Mouse (Mus musculus): ENCODE results near the gene Asphd2. TPM values are rescaled to one million over a fixed set of nuclear protein-coding genes. Genes with fewer than 3 reads are reported as not detected.
A peak's percentile ranks its signal among the peaks of the same experiment; 100 is the strongest.

Asphd2 gene
- polyA plus RNA-seq, 1 experiment = 0.67 TPM

DNA sequence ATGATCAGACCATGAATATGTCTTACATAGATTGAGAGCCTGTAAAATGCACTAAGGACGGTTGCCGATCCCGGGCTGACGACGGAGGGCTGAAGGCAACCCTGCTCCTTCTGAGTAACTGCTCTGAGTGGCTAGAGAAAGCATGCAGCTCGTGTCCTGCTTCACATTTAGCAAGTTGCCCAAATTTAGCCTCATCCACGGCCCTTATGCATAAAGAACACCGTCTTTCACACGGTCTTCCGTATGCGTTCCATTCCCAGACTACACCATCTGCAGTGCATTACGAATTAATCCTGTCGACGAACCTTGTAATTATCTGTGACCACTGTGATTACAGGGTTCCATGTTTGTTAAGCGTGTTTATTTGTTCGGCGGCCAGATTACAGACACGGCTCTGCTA is 1.4 kb upstream of the Asphd2 start:
- Histone ChIP-seq H3K79me2 (ENCODE audit: control insufficient read depth, insufficient read depth) (no peaks in the 10 kb centered on the region), H3K4me2 (ENCODE audit: low read depth) (no peak overlapping the region), H3K4me3 (no peak overlapping the region), H3K27me3 (ENCODE audit: control insufficient read depth, insufficient read depth, insufficient read length) (peaks cover 16% of the 10 kb centered on the region), H3K36me3 (ENCODE audit: control insufficient read depth, insufficient read depth) (no peaks in the 10 kb centered on the region), H3ac (ENCODE audit: control insufficient read depth, insufficient read length) (no peak overlapping the region)
- TF ChIP-seq TCF3 (IDR thresholded peaks at IDR 0.05; ENCODE audit: insufficient read length, low read depth) = no peak
- no peak for TF ChIP-seq E2F4 (IDR thresholded peaks at IDR 0.05; ENCODE audit: insufficient read depth)
- no peak for TF ChIP-seq POLR2A (IDR thresholded peaks at IDR 0.05; ENCODE audit: insufficient read length, low read depth)
- no peak for TF ChIP-seq MAX (IDR thresholded peaks at IDR 0.05; ENCODE audit: low read depth)
- TF ChIP-seq REST (IDR thresholded peaks at IDR 0.05; ENCODE audit: insufficient read depth, insufficient read length) = no peak
- no peak for TF ChIP-seq SRF (IDR thresholded peaks at IDR 0.05; ENCODE audit: control insufficient read depth, insufficient read length, low read depth)
- TF ChIP-seq MYOD1 (IDR thresholded peaks at IDR 0.05; ENCODE audit: control insufficient read depth in 1 of 3, insufficient read length in 2 of 3, low read depth in 2 of 3) = no peak
- TF ChIP-seq USF1 (IDR thresholded peaks at IDR 0.05; ENCODE audit: low read depth) = no peak
- no peak for TF ChIP-seq MYOG (IDR thresholded peaks at IDR 0.05; ENCODE audit: control insufficient read depth in 1 of 3, insufficient read depth in 1 of 3, insufficient read length in 2 of 3, low read depth in 2 of 3)
- TF ChIP-seq CEBPB (IDR thresholded peaks at IDR 0.05; ENCODE audit: insufficient read depth, poor library complexity, severe bottlenecking) = no peak
- TF ChIP-seq TCF12 (IDR thresholded peaks at IDR 0.05; ENCODE audit: insufficient read depth, poor library complexity, severe bottlenecking) = no peak
- no peak for TF ChIP-seq POLR2AphosphoS2 (IDR thresholded peaks at IDR 0.05; ENCODE audit: insufficient read length, low read depth)

DNA sequence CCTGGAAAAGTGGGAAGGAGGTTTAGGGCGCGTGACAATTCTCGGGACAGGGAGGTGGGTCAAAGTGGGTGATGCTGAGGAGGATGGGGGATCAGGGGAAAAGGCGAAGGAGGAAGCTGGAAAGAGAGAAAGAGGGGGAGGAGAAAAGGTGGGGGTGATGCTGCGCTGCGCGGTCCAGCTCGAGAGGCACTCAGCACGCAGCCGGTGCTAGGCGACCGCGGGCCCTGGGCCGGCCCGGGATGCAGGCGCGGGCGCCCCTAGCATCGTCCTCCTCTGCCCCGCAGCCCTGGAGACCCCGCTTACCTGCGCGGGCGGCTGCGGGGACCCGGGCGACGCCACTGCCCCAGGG is 277 bp downstream of the Asphd2 start:
- H3ac ChIP-seq (ENCODE audit: control insufficient read depth, insufficient read length) = peak overlapping the region; percentile 45

GRCm38 (mm10) chr5:112393741-112394414 is 788 bp downstream of the Asphd2 start:
- peak overlapping the region; percentile 42 for H3K4me2 ChIP-seq (ENCODE audit: low read depth)
- no peak for TF ChIP-seq E2F4 (IDR thresholded peaks at IDR 0.05; ENCODE audit: insufficient read depth)
- no peak overlapping the region for H3ac ChIP-seq (ENCODE audit: control insufficient read depth, insufficient read length)
- peak overlapping the region; percentile 8 for H3K4me3 ChIP-seq
- peaks cover 13% of the 10 kb centered on the region for H3K27me3 ChIP-seq (ENCODE audit: control insufficient read depth, insufficient read depth, insufficient read length)
- no peaks in the 10 kb centered on the region for H3K79me2 ChIP-seq (ENCODE audit: control insufficient read depth, insufficient read depth)
- H3K36me3 ChIP-seq (ENCODE audit: control insufficient read depth, insufficient read depth) = no peaks in the 10 kb centered on the region

More for the DNA sequence above, 277 bp downstream of the Asphd2 start:
- H3K4me2 ChIP-seq (ENCODE audit: low read depth) = peak overlapping the region; percentile 42
- H3K4me3 ChIP-seq = peak overlapping the region; percentile 8
- peaks cover 13% of the 10 kb centered on the region for H3K27me3 ChIP-seq (ENCODE audit: control insufficient read depth, insufficient read depth, insufficient read length)
- H3K36me3 ChIP-seq (ENCODE audit: control insufficient read depth, insufficient read depth) = no peaks in the 10 kb centered on the region
- H3K79me2 ChIP-seq (ENCODE audit: control insufficient read depth, insufficient read depth) = no peaks in the 10 kb centered on the region
- TF ChIP-seq SRF (IDR thresholded peaks at IDR 0.05; ENCODE audit: control insufficient read depth, insufficient read length, low read depth) (no peak), MAX (IDR thresholded peaks at IDR 0.05; ENCODE audit: low read depth) (no peak), E2F4 (IDR thresholded peaks at IDR 0.05; ENCODE audit: insufficient read depth) (no peak), MYOD1 (IDR thresholded peaks at IDR 0.05; ENCODE audit: control insufficient read depth in 1 of 3, insufficient read length in 2 of 3, low read depth in 2 of 3) (no peak), MYOG (IDR thresholded peaks at IDR 0.05; ENCODE audit: control insufficient read depth in 1 of 3, insufficient read depth in 1 of 3, insufficient read length in 2 of 3, low read depth in 2 of 3) (no peak), CEBPB (IDR thresholded peaks at IDR 0.05; ENCODE audit: insufficient read depth, poor library complexity, severe bottlenecking) (no peak), POLR2AphosphoS2 (IDR thresholded peaks at IDR 0.05; ENCODE audit: insufficient read length, low read depth) (no peak), USF1 (IDR thresholded peaks at IDR 0.05; ENCODE audit: low read depth) (no peak), REST (IDR thresholded peaks at IDR 0.05; ENCODE audit: insufficient read depth, insufficient read length) (no peak), POLR2A (IDR thresholded peaks at IDR 0.05; ENCODE audit: insufficient read length, low read depth) (no peak), TCF12 (IDR thresholded peaks at IDR 0.05; ENCODE audit: insufficient read depth, poor library complexity, severe bottlenecking) (no peak), TCF3 (IDR thresholded peaks at IDR 0.05; ENCODE audit: insufficient read length, low read depth) (no peak)

GRCm38 (mm10) chr5:112391676-112392323 is 2.9 kb downstream of the Asphd2 start:
- Histone ChIP-seq H3K27me3 (ENCODE audit: control insufficient read depth, insufficient read depth, insufficient read length) (peaks cover 13% of the 10 kb centered on the region), H3K79me2 (ENCODE audit: control insufficient read depth, insufficient read depth) (no peaks in the 10 kb centered on the region), H3K36me3 (ENCODE audit: control insufficient read depth, insufficient read depth) (no peaks in the 10 kb centered on the region), H3K4me3 (no peak overlapping the region), H3ac (ENCODE audit: control insufficient read depth, insufficient read length) (no peak overlapping the region), H3K4me2 (ENCODE audit: low read depth) (no peak overlapping the region)
- TF ChIP-seq MYOD1 (IDR thresholded peaks at IDR 0.05; ENCODE audit: control insufficient read depth in 1 of 3, insufficient read length in 2 of 3, low read depth in 2 of 3) (no peak), TCF3 (IDR thresholded peaks at IDR 0.05; ENCODE audit: insufficient read length, low read depth) (no peak), REST (IDR thresholded peaks at IDR 0.05; ENCODE audit: insufficient read depth, insufficient read length) (no peak), USF1 (IDR thresholded peaks at IDR 0.05; ENCODE audit: low read depth) (no peak), SRF (IDR thresholded peaks at IDR 0.05; ENCODE audit: control insufficient read depth, insufficient read length, low read depth) (no peak), E2F4 (IDR thresholded peaks at IDR 0.05; ENCODE audit: insufficient read depth) (no peak), CEBPB (IDR thresholded peaks at IDR 0.05; ENCODE audit: insufficient read depth, poor library complexity, severe bottlenecking) (no peak), MYOG (IDR thresholded peaks at IDR 0.05; ENCODE audit: control insufficient read depth in 1 of 3, insufficient read depth in 1 of 3, insufficient read length in 2 of 3, low read depth in 2 of 3) (no peak), POLR2AphosphoS2 (IDR thresholded peaks at IDR 0.05; ENCODE audit: insufficient read length, low read depth) (no peak), TCF12 (IDR thresholded peaks at IDR 0.05; ENCODE audit: insufficient read depth, poor library complexity, severe bottlenecking) (no peak), POLR2A (IDR thresholded peaks at IDR 0.05; ENCODE audit: insufficient read length, low read depth) (no peak), MAX (IDR thresholded peaks at IDR 0.05; ENCODE audit: low read depth) (no peak)
